Mouse (Mus musculus) embryonic fibroblast, embryonic 13.5 days (primary cell): ENCODE results near the gene Trpc2.

Experiments used
- CTCF ChIP-seq: IDR thresholded peaks from 2 replicates; pipeline ENCODE4 v1.5.1; 2011; ENCODE audit warnings: mild to moderate bottlenecking, control low read depth, low read length, moderate library complexity, borderline replicate concordance; ENCODE audit not compliant: insufficient read depth
- POLR2A ChIP-seq: IDR thresholded peaks from 2 replicates; pipeline ENCODE4 v1.6.1; 2011; ENCODE audit warnings: low read depth, mild to moderate bottlenecking, control low read depth, low read length, moderate library complexity

DNA sequence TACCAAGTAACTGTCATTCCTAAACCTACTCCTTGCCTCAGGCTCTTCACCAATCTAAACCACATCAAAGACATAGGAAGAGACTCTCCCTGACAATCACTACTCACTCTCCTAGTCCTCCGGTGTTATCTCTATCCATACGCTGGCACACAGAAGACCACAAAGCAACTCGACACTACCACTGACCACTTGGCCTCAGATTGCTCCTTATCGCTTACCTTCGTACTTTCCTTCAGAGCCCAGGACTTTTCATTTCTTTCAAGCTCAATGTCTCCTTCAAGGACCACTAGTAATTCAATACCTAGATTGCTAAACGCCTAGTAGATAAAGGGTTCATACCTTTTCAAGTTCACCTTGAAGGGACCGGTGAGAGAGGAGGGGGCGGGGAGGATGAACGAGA, 19.0 kb upstream of the Trpc2 start:
- no peak for TF ChIP-seq POLR2A
- no peak for TF ChIP-seq CTCF
